ENCODE assay signal across 9 mouse cellular contexts in genomic region chr5:112255426-112255825, GRCm38 (mm10). TPM values are rescaled to one million over a fixed set of nuclear protein-coding genes. Genes with fewer than 3 reads are reported as not detected.
DNase-seq lines count a peak whose midpoint lies in the region; ATAC-seq and TF ChIP-seq lines count a peak whose summit lies in the region.
"Had no signal": no experiment of that assay in that cellular context is flagged by ENCODE, and none has a peak within 500 bp of the region (broad histone marks: within the 10 kb centered on the region; RNA-seq: fewer than 3 reads in every experiment).

Gene Crybb1 (plus strand): TSS chr5:112255815.

- WGBS in hindbrain, embryonic 16.5 days, result 28% methylated on average over 3 of the region's 3 CpGs
- WGBS in hindbrain, embryonic 10.5 days, result 56% methylated on average over 3 of the region's 3 CpGs
- 36% methylated on average over 3 of the region's 3 CpGs for WGBS in forebrain, embryonic 15.5 days
- WGBS in stomach, postnatal 0 days, result 27% methylated on average over 3 of the region's 3 CpGs

- H3K9me3 ChIP-seq in hindbrain, embryonic 16.5 days (ENCODE audit: control insufficient read depth, low read length), result no peaks in the 10 kb centered on the region
- no peaks in the 10 kb centered on the region for H3K9me3 ChIP-seq in hindbrain, embryonic 10.5 days
- no peaks in the 10 kb centered on the region for H3K9me3 ChIP-seq in forebrain, embryonic 15.5 days
- no peaks in the 10 kb centered on the region for H3K9me3 ChIP-seq in stomach, postnatal 0 days (ENCODE audit: control insufficient read depth, low read length)
- H3K9me3 ChIP-seq: stomach, embryonic 15.5 days had no signal

- H3K36me3 ChIP-seq in hindbrain, embryonic 16.5 days (ENCODE audit: control insufficient read depth, insufficient read depth, low read length), result no peaks in the 10 kb centered on the region
- H3K36me3 ChIP-seq in hindbrain, embryonic 10.5 days, result no peaks in the 10 kb centered on the region
- H3K36me3 ChIP-seq in forebrain, embryonic 15.5 days, result no peaks in the 10 kb centered on the region
- H3K36me3 ChIP-seq in stomach, postnatal 0 days (ENCODE audit: control insufficient read depth, insufficient read depth, low read length), result no peaks in the 10 kb centered on the region
- H3K36me3 ChIP-seq: stomach, embryonic 15.5 days had no signal

- no peak for TF ChIP-seq CTCF in stomach, postnatal 0 days (IDR thresholded peaks at IDR 0.05; ENCODE audit: low read depth)

- TF ChIP-seq EP300 in stomach, postnatal 0 days (optimal IDR thresholded peaks at IDR 0.05), result no peak

- no peak within 1 kb of the TSS for H3K4me2 ChIP-seq in hindbrain, embryonic 16.5 days (ENCODE audit: low read length)
- no peak within 1 kb of the TSS for H3K4me2 ChIP-seq in forebrain, embryonic 15.5 days (replicated peaks)
- no peak within 1 kb of the TSS for H3K4me2 ChIP-seq in stomach, postnatal 0 days (replicated peaks; ENCODE audit: low read depth)
- H3K4me2 ChIP-seq: stomach, embryonic 15.5 days had no signal

- H3K27me3 ChIP-seq in hindbrain, embryonic 16.5 days (replicated peaks; ENCODE audit: control insufficient read depth, insufficient read depth, low read length), result no peaks in the 10 kb centered on the region
- peaks cover 16% of the 10 kb centered on the region; the same call in 1 of the 2 replicates for H3K27me3 ChIP-seq in hindbrain, embryonic 10.5 days (ENCODE audit: insufficient read depth, poor library complexity, severe bottlenecking)
- H3K27me3 ChIP-seq in forebrain, embryonic 15.5 days, result no peaks in the 10 kb centered on the region
- H3K27me3 ChIP-seq in stomach, postnatal 0 days (ENCODE audit: control insufficient read depth, insufficient read depth, low read length), result no peaks in the 10 kb centered on the region
- H3K27me3 ChIP-seq: stomach, embryonic 15.5 days had no signal

- no peak within 1 kb of the TSS for H3K9ac ChIP-seq in hindbrain, embryonic 16.5 days (ENCODE audit: low read depth, low read length)
- no peak within 1 kb of the TSS for H3K9ac ChIP-seq in forebrain, embryonic 15.5 days (replicated peaks)
- H3K9ac ChIP-seq in stomach, postnatal 0 days (ENCODE audit: low read length), result no peak within 1 kb of the TSS
- H3K9ac ChIP-seq: stomach, embryonic 15.5 days had no signal

- peak within 1 kb of the TSS; percentile 44; the same call in 1 of the 2 replicates for H3K27ac ChIP-seq in hindbrain, embryonic 16.5 days (ENCODE audit: low read depth, low read length)
- no peak within 1 kb of the TSS for H3K27ac ChIP-seq in hindbrain, embryonic 10.5 days
- peak within 1 kb of the TSS; percentile 40; the same call in 1 of the 2 replicates for H3K27ac ChIP-seq in forebrain, embryonic 15.5 days (replicated peaks)
- H3K27ac ChIP-seq in stomach, postnatal 0 days (replicated peaks), result no peak within 1 kb of the TSS
- H3K27ac ChIP-seq: stomach, embryonic 15.5 days had no signal

- no peak for DNase-seq in hindbrain, embryonic 10.5 days (ENCODE audit: low spot score)
- peak; percentile 90 for DNase-seq in adrenal gland, adult 2 months
- DNase-seq in heart, postnatal 25 days (ENCODE audit: low spot score), result peak; percentile 35
- peak; percentile 49 to 59 for DNase-seq in left cerebral cortex, postnatal 36 days (ENCODE audit: low spot score in 2 of 2)
- DNase-seq in natural killer cell, adult 2 months (ENCODE audit: low spot score in 2 of 2), result no peak
- no peak for DNase-seq in stomach, postnatal 0 days (ENCODE audit: low spot score)

- H3K4me1 ChIP-seq in hindbrain, embryonic 16.5 days (ENCODE audit: control insufficient read depth, insufficient read depth, low read depth, low read length), result peaks cover 7% of the 10 kb centered on the region; the same call in 1 of the 2 replicates
- peaks cover 11% of the 10 kb centered on the region for H3K4me1 ChIP-seq in hindbrain, embryonic 10.5 days (replicated peaks)
- H3K4me1 ChIP-seq in forebrain, embryonic 15.5 days, result peaks cover 21% of the 10 kb centered on the region
- no peaks in the 10 kb centered on the region for H3K4me1 ChIP-seq in stomach, postnatal 0 days (replicated peaks; ENCODE audit: control insufficient read depth, insufficient read depth)

- no peak within 1 kb of the TSS for H3K4me3 ChIP-seq in hindbrain, embryonic 16.5 days (ENCODE audit: low read length)
- no peak within 1 kb of the TSS for H3K4me3 ChIP-seq in hindbrain, embryonic 10.5 days
- H3K4me3 ChIP-seq in forebrain, embryonic 15.5 days, result no peak within 1 kb of the TSS
- no peak within 1 kb of the TSS for H3K4me3 ChIP-seq in stomach, postnatal 0 days (ENCODE audit: low read depth, low read length)
- H3K4me3 ChIP-seq: stomach, embryonic 15.5 days had no signal

- intact Hi-C loops in heart, postnatal 25 days (cut with DNase I), result no loop called here
- intact Hi-C loops in left cerebral cortex, postnatal 36 days (cut with DNase I), result no loop called here

- 0 out of 2 replicates have a peak, but pooled peaks have one; percentile 29 for ATAC-seq in hindbrain, embryonic 16.5 days
- no peak for ATAC-seq in forebrain, embryonic 15.5 days (replicated peaks)
- ATAC-seq in stomach, postnatal 0 days (ENCODE audit: low FRiP score, low TSS enrichment), result no peak

RNA-seq across cellular contexts. Expression of gene Crybb1, which starts in this region (rescaled TPM):
- 6.6 and 7.7 TPM in 2 replicates for polyA plus RNA-seq in hindbrain, embryonic 16.5 days (2015; fragmentation: Nextera tagmentation; extraction: Ambion mirVana)
- polyA plus RNA-seq in hindbrain, embryonic 10.5 days (2016; fragmentation: Nextera tagmentation; extraction: Ambion mirVana), result 0.19 and 0.42 TPM in 2 replicates
- 1 to 10 TPM; 2.9 to 3.2 TPM for total RNA-seq in adrenal gland, adult 2 months (2021)
- 5.3 and 6.7 TPM in 2 replicates for polyA plus RNA-seq in adrenal gland, adult 2 months (2012; rRNA removed)
- 5.4 and 5.5 TPM in 2 replicates for polyA plus RNA-seq in forebrain, embryonic 15.5 days (2015; fragmentation: Nextera tagmentation; extraction: Ambion mirVana)
- total RNA-seq in heart, postnatal 25 days (2021), result 1 to 10 TPM; 2.5 to 2.9 TPM
- 1 to 10 TPM; 7.1 to 10.0 TPM for total RNA-seq in left cerebral cortex, postnatal 36 days (2021)
- polyA plus RNA-seq in stomach, postnatal 0 days (2015; fragmentation: Nextera tagmentation; extraction: Ambion mirVana), result 1.7 and 2.0 TPM in 2 replicates

Comparison
In these comparisons a context has a peak if more than half of its experiments do, and no peak if none do; other contexts are left out.
1. H3K27ac ChIP-seq: peak in hindbrain, embryonic 16.5 days (single experiment) and forebrain, embryonic 15.5 days (single experiment); none in hindbrain, embryonic 10.5 days (single experiment) and stomach, postnatal 0 days (single experiment).
2. DNase-seq: peak in adrenal gland, adult 2 months (single experiment), heart, postnatal 25 days (single experiment) and left cerebral cortex, postnatal 36 days (2 of 2); none in hindbrain, embryonic 10.5 days (single experiment), natural killer cell, adult 2 months (0 of 2) and stomach, postnatal 0 days (single experiment).